Mouse (Mus musculus) embryonic facial prominence, embryonic 15.5 days (tissue): Measurements from ENCODE around the gene Pcdh17. TPM values are rescaled to one million over a fixed set of nuclear protein-coding genes. Genes with fewer than 3 reads are reported as not detected.

Experiments
- ATAC-seq: fragments of 200-750 bp; cut with Nextera tagmentation; 2 replicates; pipeline ENCODE4 v1.8.0; 2017; ENCODE audit warnings: low read depth, moderate TSS enrichment; ENCODE audit not compliant: insufficient number of reproducible peaks, low FRiP score, low TSS enrichment
- H3K27ac ChIP-seq: fragments of 300-500 bp; sonication (generic); replicated peaks from 2 replicates; pipeline ENCODE4 v1.5.1; 2015; ENCODE audit warnings: mild to moderate bottlenecking, inconsistent platforms
- H3K27me3 ChIP-seq: fragments of 300-500 bp; sonication (generic); 2 replicates; pipeline ENCODE4 v1.6.1; 2015; ENCODE audit warnings: inconsistent platforms
- H3K36me3 ChIP-seq: fragments of 300-500 bp; sonication (generic); 2 replicates; pipeline ENCODE4 v1.6.1; 2015; ENCODE audit warnings: mild to moderate bottlenecking, inconsistent platforms
- H3K4me1 ChIP-seq: fragments of 300-500 bp; sonication (generic); 2 replicates; pipeline ENCODE4 v1.6.1; 2015; ENCODE audit warnings: inconsistent platforms
- H3K4me2 ChIP-seq: fragments of 300-500 bp; sonication (generic); replicated peaks from 2 replicates; pipeline ENCODE4 v1.6.1; 2015; ENCODE audit warnings: mild to moderate bottlenecking, inconsistent platforms
- H3K4me3 ChIP-seq: fragments of 300-500 bp; sonication (generic); replicated peaks from 2 replicates; pipeline ENCODE4 v1.5.1; 2015; ENCODE audit warnings: mild to moderate bottlenecking, inconsistent platforms
- H3K9ac ChIP-seq: fragments of 300-500 bp; sonication (generic); 2 replicates; pipeline ENCODE4 v1.6.1; 2015; ENCODE audit warnings: inconsistent platforms
- H3K9me3 ChIP-seq: fragments of 300-500 bp; sonication (generic); replicated peaks from 2 replicates; pipeline ENCODE4 v1.6.1; 2016; ENCODE audit warnings: inconsistent platforms
- WGBS: fragments of 180-500 bp; shearing (Covaris S2); methylation state at CpG from one replicate; pipeline ENCODE4 v1.1.7; 2015; 5-methylcytosine and 5-hydroxymethylcytosine counted together
- polyA plus RNA-seq: library from polyadenylated mRNA; unstranded; fragments of >200 nt; fragmentation: Nextera tagmentation; extraction: Ambion mirVana; gene quantifications from 2 replicates; pipeline ENCODE4 v1.2.1, GENCODE M21; 2015

Gene Pcdh17
- polyA plus RNA-seq, 1 experiment from 2014 or later = 6.8 TPM

DNA sequence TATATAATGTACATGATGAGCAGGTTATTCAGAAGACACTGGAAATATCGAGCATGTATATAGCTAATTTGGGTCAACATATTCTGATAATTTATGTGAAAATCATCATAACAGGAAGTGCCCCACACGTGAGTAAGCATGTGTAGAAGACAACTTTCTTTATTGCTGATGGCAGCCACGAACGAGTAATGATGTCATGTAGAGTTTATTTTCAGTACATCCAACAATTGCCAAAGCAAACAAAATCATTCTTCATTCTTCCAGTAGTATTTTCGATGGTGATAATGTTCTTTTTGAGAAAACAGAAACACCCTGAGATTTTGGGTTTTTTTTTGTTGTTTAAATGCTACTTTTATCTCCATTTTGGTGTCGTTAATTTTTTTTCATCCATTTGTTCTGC lies 37.2 kb downstream of the Pcdh17 start:
- 68% methylated on average over 6 of the region's 6 CpGs for WGBS

DNA sequence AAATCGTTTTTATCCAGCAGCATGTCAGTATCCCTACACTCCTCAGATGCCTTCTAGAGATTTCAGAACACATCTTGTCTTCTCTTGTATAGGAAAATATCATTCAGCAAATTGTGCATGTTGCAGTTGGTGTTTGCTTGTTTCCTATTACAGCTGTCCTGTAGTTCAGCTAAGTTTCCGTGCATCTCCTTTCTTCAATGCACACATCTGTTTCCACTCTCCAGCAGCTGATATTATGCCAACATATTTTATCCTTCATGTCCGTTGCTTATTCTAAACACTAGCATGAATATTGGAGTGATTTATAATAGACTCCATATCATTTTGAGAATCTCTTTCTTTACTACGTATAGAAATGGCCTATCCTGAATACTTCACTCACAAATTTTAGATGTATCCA lies 41.0 kb downstream of the Pcdh17 start:
- Histone ChIP-seq H3K4me3 (no peak overlapping the region), H3K36me3 (no peaks in the 10 kb centered on the region), H3K4me1 (no peaks in the 10 kb centered on the region), H3K9me3 (no peaks in the 10 kb centered on the region), H3K9ac (no peak overlapping the region), H3K4me2 (no peak overlapping the region), H3K27me3 (no peaks in the 10 kb centered on the region), H3K27ac (no peak overlapping the region)
- ATAC-seq = no peak
- 40% methylated on average over 4 of the region's 4 CpGs for whole genome bisulfite sequencing

More for the DNA sequence above, 37.2 kb downstream of the Pcdh17 start:
- ATAC-seq = no peak
- Histone ChIP-seq H3K9ac (no peak overlapping the region), H3K27me3 (no peaks in the 10 kb centered on the region), H3K4me3 (no peak overlapping the region), H3K4me2 (no peak overlapping the region), H3K4me1 (no peaks in the 10 kb centered on the region), H3K36me3 (no peaks in the 10 kb centered on the region), H3K9me3 (no peaks in the 10 kb centered on the region), H3K27ac (no peak overlapping the region)

DNA sequence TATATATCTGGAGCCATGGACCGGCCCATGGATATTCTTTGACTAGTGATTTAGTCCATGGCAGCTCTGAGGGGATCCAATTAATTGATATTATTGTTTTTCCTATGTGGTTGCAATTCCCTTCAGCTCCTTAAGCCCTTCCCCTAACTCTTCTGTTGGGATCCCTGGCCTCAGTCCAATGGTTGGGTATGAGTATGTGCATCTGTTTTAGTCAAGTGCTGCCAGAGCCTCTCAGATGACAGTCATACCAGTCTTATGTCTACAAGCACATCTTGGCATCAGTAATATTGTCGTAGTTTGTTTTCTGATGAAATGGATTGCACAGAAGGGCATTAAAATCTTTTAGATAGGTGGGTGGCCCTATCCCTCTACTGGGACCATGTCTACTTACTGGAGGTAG lies 67.6 kb downstream of the Pcdh17 start:
- ATAC-seq = no peak
- H3K9ac ChIP-seq = no peak overlapping the region
- no peaks in the 10 kb centered on the region for H3K9me3 ChIP-seq
- no peaks in the 10 kb centered on the region for H3K27me3 ChIP-seq
- no peaks in the 10 kb centered on the region for H3K4me1 ChIP-seq
- WGBS = 96% methylated on average over 2 of the region's 2 CpGs
- H3K36me3 ChIP-seq = no peaks in the 10 kb centered on the region
- H3K27ac ChIP-seq = no peak overlapping the region
- no peak overlapping the region for H3K4me3 ChIP-seq
- no peak overlapping the region for H3K4me2 ChIP-seq

DNA sequence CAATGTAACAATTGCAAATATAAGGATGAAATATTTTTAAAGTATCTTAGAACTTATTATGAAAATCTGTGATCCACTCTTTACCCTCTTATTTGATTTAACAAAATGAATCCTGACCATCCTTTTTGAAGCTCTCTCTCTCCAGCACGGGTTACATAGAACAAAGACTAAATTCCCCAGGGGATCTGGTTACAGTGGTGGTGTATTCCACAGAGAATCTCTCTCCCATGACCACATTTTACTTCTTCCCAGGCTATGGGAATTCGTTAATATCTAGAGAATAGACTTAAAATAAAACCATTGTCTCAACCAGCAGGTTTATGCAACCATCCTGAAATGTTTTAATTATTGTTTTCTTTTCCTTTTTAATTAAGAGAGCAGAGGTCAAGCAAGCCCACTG lies 89.0 kb downstream of the Pcdh17 start:
- 26% methylated on average over 2 of the region's 2 CpGs for WGBS
- no peaks in the 10 kb centered on the region for H3K9me3 ChIP-seq

DNA sequence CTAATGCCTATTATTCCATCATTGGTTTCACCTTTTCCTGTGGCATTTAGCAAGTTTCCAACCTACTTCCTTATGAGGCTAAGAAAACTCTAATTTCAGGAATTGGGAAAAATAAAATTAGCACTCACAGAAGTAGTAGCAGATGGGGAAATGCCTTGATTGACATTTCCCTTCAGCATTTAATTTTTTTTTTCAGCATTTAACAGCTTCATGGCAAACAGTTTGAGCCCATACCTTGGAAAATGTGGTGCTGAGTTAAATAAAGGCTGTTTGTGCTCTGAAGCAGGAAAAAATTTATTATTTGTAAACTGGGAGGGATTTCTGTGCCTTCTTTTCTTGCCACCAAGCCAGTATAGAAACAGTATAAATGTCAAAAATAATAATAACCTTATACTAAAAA lies 91.9 kb downstream of the Pcdh17 start:
- Histone ChIP-seq H3K27ac (no peak overlapping the region), H3K36me3 (no peaks in the 10 kb centered on the region), H3K4me2 (no peak overlapping the region), H3K9me3 (no peaks in the 10 kb centered on the region), H3K9ac (no peak overlapping the region), H3K4me1 (no peaks in the 10 kb centered on the region), H3K27me3 (no peaks in the 10 kb centered on the region), H3K4me3 (no peak overlapping the region)
- no peak for ATAC-seq

More for the DNA sequence above, 89.0 kb downstream of the Pcdh17 start:
- Histone ChIP-seq H3K36me3 (no peaks in the 10 kb centered on the region), H3K27ac (no peak overlapping the region), H3K4me2 (no peak overlapping the region), H3K4me3 (no peak overlapping the region), H3K9ac (no peak overlapping the region), H3K27me3 (no peaks in the 10 kb centered on the region), H3K4me1 (no peaks in the 10 kb centered on the region)
- 0 out of 2 replicates have a peak, but pooled peaks have one; percentile 39 for ATAC-seq

DNA sequence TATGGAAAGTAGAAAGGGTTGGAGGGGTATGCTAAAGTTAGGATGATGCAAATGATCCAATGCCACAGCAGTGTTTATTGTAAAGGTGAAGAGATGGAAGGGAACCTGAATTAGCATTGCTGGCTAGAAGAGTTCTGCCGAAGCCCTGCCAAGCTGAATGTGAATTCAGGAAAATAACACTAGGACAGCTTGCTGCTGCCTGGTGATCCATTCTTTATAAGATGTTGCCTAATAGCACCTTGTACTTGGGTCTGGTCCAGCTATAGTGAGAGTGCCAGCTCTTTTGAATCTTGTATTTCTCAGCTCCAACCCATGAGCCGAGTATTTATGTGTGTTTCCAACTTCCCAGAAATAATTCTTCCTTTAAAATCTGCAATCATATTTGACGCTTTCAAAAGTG lies 98.5 kb downstream of the Pcdh17 start:
- 86% methylated on average over 3 of the region's 3 CpGs for WGBS
- no peak overlapping the region for H3K4me2 ChIP-seq
- no peaks in the 10 kb centered on the region for H3K27me3 ChIP-seq
- H3K27ac ChIP-seq = no peak overlapping the region
- no peak overlapping the region for H3K4me3 ChIP-seq
- no peaks in the 10 kb centered on the region for H3K9me3 ChIP-seq
- no peaks in the 10 kb centered on the region for H3K4me1 ChIP-seq
- no peaks in the 10 kb centered on the region for H3K36me3 ChIP-seq
- no peak for ATAC-seq
- H3K9ac ChIP-seq = no peak overlapping the region

DNA sequence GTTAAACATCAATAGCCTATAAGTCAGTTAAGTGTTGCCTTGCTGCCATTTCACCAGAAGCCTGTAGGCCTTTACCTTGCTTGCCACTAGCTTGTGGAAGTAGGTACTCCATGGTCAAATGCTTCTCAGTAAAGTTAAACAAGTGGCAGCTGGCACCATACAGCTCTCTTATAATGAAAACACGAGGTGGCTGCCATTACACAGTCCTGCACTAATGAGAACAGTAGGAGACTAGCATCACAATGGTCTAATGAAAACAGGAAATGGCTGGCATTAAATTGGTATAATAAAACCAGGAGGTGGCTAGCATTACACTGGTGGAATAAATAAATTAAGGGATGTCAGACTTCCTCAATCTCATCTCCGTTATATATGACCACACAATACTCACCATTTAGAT lies 102.6 kb downstream of the Pcdh17 start:
- H3K27ac ChIP-seq = no peak overlapping the region
- H3K27me3 ChIP-seq = no peaks in the 10 kb centered on the region
- WGBS = 66% methylated on average over 2 of the region's 2 CpGs
- no peaks in the 10 kb centered on the region for H3K36me3 ChIP-seq
- no peak overlapping the region for H3K9ac ChIP-seq
- no peak for ATAC-seq
- H3K4me2 ChIP-seq = no peak overlapping the region
- H3K9me3 ChIP-seq = no peaks in the 10 kb centered on the region
- no peak overlapping the region for H3K4me3 ChIP-seq
- no peaks in the 10 kb centered on the region for H3K4me1 ChIP-seq

DNA sequence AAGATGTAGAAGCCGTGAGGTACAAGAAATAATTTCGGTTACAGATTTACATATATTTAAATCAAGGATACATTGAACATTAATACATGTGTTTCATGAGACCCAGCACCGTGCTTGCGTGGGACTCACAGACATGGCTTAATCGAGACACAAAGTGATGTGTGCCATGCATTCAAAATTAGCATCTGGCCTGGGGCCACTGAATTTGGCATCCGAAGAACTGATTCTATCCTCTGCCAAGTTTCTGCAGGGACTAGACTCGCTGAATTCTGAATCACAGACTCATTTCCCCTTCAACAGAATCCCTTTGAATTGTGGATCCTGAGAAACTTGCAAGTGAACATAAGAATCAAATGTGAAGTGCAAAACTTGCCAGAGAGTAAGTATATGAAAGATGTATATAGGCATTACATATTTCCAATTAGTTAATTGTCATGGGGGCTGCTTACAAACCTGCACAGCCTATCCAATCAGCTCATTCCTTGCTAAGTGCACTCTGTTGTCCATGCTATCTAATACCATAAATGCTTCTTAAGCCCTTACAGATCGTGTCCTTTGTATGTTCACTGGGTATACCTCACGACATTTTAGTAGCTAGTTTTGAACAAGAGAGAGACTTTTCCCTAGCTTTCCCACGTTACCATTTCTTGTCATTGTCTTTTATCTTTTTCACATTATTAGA lies 104.3 kb downstream of the Pcdh17 start:
- no peak overlapping the region for H3K9ac ChIP-seq
- no peaks in the 10 kb centered on the region for H3K9me3 ChIP-seq
- no peak overlapping the region for H3K4me2 ChIP-seq
- H3K27me3 ChIP-seq = no peaks in the 10 kb centered on the region
- 59% methylated on average over 10 of the region's 10 CpGs for WGBS
- no peak for ATAC-seq
- H3K4me3 ChIP-seq = no peak overlapping the region
- H3K36me3 ChIP-seq = no peaks in the 10 kb centered on the region
- H3K4me1 ChIP-seq = no peaks in the 10 kb centered on the region
- H3K27ac ChIP-seq = no peak overlapping the region

DNA sequence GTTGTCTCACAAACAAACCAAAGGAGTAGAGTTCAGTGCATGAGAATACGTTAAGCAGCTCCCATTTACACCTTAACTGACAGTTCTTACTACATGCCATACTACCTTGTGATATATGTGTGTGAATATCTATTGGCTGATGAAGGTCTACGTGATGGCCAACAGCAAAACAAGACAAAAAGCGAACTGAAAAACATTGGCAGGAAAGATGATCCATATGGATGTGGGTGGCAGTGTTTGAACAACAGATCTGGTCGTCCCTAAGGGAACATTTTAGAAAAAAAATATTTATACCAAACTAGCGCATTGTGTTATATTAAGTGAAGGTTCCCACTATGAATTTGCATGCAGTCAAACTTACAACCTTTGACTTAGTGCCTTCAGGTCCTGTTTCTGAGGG lies 108.2 kb downstream of the Pcdh17 start:
- H3K27me3 ChIP-seq = no peaks in the 10 kb centered on the region
- H3K9me3 ChIP-seq = no peaks in the 10 kb centered on the region
- ATAC-seq = no peak
- no peak overlapping the region for H3K27ac ChIP-seq
- no peaks in the 10 kb centered on the region for H3K4me1 ChIP-seq
- H3K36me3 ChIP-seq = no peaks in the 10 kb centered on the region
- no peak overlapping the region for H3K4me3 ChIP-seq
- H3K9ac ChIP-seq = no peak overlapping the region
- H3K4me2 ChIP-seq = no peak overlapping the region
- WGBS = 80% methylated on average over 5 of the region's 5 CpGs

DNA sequence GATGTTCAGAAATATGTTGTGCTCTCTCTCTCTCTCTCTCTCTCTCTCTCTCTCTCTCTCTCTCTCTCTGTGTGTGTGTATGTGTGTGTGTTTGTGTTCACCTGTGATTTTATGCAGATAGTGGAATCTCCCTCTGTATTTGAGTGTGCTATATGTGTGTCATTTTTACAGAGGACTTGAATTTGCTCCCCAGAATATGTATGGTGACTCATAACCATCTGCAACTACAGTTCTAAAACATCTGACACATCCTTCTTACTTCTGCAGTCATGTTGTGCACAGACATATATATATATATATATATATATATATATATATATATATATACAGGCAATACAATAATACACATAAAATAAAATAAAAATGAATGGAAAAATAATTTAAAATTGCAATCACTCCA lies 127.7 kb downstream of the Pcdh17 start:
- no peak overlapping the region for H3K4me3 ChIP-seq

More for the DNA sequence above, 127.7 kb downstream of the Pcdh17 start:
- H3K36me3 ChIP-seq = no peaks in the 10 kb centered on the region
- no peak overlapping the region for H3K4me2 ChIP-seq
- no peaks in the 10 kb centered on the region for H3K9me3 ChIP-seq
- no peaks in the 10 kb centered on the region for H3K4me1 ChIP-seq
- H3K27ac ChIP-seq = no peak overlapping the region
- no peak overlapping the region for H3K9ac ChIP-seq
- no peaks in the 10 kb centered on the region for H3K27me3 ChIP-seq
- ATAC-seq = no peak
